Mouse (Mus musculus) liver, adult 2 months (tissue): ENCODE measurements around the gene Hypm.

ENCODE experiments used
- CTCF ChIP-seq: fragments of 200-500 bp; IDR thresholded peaks from 2 replicates; pipeline ENCODE4 v1.5.1; 2011; ENCODE audit warnings: low read depth, low read length, control low read depth
- POLR2A ChIP-seq: fragments of 200-500 bp; IDR thresholded peaks from 2 replicates; pipeline ENCODE4 v1.6.1; 2011; ENCODE audit warnings: low read length, control low read depth; ENCODE audit not compliant: insufficient read depth; ENCODE audit errors: extremely low read depth

DNA sequence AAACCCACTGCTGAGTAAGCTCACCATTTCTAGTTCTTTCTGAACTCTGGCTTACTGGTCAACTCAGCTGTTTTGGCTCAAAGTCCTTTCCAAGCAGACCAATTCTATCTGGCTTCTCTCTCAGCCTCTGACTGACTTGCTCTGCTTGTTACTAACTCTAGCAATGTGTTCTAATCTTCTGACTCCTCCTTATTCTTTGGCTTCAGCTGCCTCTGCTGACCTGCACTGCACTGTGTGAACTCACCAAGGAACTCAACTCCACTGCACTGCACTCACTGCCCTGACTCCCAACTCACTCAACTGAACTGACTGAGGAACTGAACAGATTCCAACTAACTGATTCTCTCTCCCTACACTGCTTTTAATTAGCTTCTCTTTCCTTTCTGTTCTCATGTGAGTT is 34.3 kb upstream of the Hypm start:
- TF ChIP-seq POLR2A (no peak), CTCF (no peak)
